Mouse (Mus musculus): ENCODE data around the gene Ssbp4.

The Ssbp4 gene

DNA sequence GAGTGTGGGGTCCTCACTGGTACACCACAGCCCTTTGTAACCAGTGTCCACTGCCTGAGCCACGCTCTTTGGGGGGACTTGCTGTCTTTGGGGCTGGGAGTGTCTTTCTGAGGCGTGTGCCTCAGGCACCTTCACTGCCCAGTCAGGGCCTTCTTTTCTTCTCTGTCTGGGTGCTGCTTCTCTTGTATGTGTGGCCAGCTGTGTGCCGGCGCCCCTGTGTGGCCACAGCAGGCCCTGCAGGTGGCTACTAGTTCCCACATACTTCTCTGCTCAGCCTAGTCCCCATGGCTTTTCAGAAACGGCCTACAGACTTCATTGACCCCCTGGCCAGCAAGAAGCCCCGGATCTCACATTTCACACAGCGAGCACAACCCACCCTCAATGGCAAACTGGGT, 23.4 kb downstream of the Ssbp4 start:
- DNase-seq: peak; percentile 64

DNA sequence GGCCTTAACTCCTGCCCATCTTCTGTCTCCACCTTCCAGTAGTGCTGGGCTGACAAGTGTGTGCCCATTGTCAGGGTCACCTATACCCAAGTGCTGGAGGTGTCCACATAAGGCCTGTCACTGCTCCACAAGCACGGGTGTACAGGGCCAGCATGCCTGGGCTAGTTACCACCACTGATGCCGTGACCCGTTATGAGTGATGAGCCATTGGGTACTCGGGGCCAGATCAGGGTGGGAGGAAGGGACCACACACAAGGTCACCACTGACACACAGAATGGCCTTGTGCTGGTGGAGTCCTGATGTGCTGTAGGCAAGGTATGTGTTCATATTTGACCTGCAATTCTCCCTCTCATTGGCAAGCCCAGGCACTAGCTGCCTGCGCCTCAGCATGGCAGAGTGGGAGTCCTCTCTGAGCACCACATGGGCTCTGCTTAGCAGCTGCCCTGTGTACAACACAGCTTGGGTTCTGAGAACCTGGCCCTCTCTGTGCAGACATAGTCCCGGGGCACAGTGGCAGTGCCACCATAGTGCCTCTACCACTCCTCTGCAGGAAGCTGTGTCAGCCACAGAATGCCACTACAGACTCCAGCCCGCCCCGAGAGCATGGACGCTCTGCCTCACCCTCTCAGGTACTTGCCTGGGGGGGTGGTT, 23.9 kb downstream of the Ssbp4 start:
- no peak for DNase-seq

DNA sequence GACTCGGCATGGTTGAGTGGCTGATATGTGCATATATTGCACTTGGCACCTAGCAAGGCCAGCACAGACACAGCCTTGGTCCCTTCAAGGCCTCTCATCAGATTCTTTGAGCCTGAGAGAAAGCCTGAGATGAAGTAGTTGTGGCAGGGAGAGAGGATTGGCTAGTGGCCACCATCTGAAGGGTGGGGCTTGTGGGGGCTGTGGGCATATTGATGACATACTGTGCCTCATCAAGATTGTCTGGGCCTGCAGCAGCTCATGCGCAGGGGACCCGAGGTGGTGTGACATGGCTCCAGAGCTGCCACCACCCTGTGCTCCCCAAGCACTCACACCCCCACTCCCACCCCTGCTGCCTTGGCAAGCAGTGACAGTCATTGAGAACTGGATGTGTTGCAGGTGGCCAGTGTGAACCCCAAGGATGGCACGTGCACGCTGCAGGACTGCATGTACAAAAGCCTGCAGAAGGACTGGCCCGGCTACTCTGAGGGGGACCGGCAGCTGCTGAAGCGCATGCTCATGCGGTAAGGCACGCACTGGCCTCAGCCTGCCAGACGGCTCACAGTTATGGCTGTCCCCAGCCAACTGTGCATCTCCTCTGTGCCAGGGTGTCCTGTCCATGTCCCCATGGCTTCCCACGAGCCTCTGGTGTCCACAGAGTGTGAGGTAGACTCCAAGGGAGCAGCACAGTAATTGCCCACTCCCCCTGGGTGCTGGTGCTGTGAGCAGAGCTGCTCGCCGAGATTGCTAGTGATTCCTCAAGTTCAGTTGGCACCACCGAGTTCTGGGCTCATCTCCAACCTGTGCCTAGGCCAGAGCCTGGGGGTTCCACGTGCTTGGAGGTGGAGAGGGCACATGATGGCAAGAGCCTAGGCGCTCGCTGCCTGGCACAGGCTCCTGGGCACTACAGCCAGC, 24.9 kb downstream of the Ssbp4 start:
- DNase-seq: no peak

DNA sequence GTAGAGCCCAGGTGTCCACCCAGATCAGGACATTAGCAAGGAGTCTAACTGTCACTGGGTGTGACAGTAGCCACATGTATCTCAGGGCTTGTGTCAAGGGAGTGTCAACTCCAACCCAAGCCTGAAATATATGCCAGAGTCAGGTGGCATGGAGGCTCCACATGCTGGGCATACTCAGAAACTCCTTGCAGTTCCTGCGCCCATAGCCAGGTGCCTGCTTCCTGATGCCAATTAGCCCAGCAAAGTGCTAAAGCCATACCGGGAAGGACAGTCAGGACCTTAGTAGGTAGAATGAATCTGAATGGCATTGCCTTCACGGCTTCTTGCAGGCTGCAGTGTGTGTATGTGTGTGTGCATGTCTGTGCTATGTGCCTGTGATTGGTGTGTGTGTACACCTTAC, 31.5 kb downstream of the Ssbp4 start:
- DNase-seq: no peak

DNA sequence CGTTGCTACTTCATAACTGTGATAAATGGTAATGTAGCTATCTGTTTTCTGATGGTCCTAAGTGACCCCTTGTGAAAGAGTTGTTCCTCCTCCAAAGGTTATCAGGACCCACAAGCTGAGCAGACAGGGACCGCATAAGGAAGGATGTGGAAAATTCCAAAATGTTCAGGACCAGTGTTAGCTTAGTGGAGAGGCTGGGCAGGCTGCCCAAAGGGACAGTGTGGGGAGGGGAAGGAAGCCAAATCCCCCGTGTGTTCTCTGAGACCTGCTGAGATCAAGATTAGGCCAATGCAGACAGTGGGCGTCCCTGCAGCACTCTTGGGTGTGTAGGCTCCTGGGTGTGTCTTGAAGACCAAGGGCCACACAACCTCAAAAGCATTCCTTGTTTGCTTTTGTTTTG, 33.8 kb downstream of the Ssbp4 start:
- no peak for DNase-seq

DNA sequence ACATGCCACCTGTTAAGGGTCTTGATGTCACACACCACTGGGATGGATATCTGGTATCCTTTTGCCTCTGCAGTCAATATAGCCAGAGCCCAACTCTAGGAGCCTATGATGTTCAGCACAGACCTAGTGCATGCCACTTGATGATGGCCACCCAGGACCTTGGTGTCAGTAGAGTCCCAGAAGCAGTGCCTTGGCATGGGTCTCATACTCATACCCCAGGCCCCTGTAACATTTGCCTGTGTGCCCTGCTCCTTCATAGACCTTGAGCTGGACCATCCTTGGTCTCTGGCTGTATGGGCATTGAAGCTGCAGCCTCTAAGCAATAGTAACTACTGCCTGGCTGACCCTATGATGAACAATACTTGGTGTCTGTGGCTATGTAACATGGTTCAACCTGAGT, 34.4 kb downstream of the Ssbp4 start:
- DNase-seq: no peak

DNA sequence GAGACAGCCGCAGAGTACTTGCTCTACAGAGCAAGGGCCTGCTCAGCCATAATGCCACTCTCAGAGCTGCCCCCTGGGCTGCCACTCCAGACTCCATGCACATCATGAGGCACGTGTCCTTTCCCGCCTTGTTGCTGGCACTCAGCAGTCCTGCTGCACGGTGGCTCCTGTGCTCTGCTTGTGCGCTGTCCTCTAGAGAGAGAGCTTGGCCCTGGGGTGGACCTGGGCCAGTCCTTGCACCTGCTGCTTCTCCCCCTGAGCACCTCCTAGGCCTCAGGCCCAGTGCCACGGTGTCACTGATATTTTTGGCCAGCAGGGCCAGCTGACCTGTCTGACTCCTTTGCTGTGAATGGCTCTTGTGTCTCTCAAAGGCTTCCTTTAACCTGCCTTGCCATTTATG, 37.7 kb downstream of the Ssbp4 start:
- DNase-seq: no peak

DNA sequence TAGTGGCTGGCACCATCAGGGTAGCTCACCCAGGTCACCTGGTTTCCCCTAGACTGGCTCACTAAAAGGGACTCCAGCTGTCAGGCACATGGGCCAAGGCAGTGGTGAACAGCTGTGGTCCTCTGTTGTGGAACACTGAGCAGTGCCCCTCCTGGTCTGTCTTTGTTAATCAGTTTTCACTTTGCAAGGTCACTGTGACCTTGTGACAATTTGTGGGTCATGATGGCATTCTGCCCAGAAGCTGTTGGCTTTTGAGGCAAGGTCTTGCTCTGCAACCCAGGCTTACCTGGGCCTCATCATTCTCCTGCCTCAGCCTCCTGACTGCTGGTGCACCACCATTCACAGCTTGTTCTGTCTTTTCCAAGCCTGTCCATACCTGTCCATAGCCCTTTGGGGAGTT, 38.3 kb downstream of the Ssbp4 start:
- no peak for DNase-seq

DNA sequence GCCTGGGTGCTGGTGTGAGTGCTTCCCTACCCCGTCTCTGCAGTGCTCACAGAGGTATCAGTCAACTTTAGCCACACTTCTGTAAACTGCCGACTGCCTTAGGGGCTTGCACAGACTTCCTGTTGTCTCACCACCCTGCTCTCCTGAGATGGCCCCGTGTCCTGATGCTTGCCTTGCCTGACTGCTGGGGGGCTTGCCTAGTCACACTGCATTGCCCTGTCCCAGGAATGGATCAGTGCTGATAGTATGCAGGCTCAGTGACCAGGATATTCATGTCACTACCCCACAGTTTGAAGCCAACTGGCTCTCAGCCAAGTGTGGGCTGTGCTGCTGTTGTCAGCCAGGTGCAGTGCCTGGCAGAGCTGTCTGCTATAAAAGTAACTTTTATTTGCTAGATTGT, 43.1 kb downstream of the Ssbp4 start:
- no peak for DNase-seq

DNA sequence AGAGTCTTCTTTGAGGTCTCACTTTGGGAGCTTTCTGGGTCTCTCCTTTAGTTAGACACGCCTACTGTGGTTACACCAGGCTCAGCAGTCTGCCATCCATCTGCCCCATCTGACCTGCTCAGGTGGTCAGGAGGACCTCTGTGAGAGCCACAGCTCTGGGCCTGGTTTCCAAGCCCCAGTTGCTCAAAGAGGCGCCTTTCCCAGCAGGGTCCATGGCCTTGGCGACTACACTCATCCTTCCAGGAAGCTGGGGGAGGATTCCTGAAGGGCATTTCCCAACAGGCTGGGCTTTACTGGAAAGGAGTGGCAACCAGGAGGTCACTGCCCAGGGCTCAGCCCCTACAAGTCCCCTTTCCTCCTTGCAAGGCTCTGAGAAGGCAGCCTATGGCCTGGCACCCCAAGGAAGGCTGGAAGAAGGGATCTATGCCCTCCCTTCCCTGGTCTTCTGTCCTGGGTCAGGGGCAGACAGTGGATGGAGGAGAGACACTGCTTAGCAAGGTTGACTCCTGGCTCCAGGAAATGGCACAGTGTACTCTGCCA, 43.9 kb downstream of the Ssbp4 start:
- DNase-seq: no peak

DNA sequence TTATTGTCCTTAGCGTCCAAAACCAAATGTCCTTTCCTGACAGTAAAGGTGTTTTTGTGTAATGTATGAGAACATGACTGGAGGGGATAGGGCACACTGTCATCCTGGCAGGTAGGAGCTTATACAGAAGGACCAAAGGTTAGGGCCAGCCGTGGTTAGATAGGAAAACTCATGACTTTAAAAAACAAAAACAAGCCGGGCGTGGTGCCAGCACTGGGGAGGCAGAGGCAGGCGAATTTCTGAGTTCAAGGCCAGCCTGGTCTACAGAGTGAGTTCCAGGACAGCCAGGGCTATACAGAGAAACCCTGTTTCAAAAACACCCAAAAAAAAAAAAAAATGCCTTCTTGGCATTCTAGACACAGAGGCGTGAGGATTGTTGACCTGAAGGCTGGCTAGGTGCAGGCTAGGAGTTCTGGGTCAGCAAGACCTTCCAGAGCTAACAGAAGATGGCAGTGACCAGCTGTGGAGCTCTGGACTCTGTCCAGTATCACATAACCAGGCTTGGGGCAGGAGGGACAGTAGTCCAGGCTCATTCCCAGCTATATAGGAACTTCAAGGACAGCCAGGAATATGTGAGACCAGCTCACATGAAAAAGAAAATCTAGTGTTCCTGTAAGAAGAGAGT, 44.8 kb downstream of the Ssbp4 start:
- DNase-seq: no peak

DNA sequence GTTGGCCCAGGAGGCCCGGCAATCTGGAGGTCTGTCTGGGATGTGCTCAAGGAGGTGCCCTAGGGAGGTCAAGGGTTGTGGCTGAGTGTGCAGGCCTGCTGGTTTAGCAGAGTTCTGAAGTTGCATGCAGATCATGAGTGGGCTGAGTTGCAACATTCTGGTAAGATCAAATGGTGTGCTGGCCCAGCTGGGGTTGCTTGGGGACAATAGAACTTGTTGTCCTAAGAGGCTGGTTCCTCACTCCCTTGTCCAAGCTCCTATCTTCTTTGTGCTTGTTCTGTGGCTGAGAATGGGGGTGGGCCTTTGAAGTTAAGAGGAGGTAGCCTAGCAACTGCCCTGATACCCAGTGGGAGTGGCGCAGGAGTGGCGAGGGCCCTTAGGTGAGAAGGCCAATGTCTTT, 45.9 kb downstream of the Ssbp4 start:
- no peak for DNase-seq

DNA sequence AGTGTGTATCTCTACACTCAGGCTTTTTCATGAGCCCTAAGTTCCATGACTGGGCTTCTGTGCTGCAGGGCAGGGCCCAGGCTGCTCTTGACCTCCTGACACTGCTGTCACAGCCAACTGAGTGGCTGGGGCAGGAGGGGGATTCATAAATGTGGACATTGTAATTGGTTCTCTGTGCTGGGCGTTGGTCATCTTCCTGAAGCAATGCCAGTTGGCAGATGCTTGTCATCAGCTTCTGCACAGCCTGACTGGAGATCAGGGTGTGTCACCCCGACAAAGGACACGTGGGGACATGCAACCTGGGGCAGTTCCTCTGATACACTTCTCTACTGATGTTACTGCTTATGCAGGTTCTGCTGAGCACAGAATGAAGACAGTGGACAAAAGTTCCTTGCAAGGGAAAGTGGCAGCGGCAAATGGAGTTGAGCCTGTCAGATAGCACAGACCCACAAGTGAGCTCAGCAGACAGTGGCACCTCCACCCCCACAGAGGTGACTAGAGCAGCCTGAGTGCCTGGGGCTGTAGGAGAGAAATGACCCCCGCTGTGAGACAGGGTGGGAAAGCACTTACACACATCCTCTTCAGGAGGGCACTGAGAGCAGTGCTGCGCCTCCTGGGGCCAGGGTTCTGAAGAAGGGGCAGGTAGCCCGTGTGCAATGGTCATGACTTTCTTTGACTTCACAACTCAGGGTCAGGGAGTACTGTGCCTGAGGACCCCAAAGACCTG, 46.7 kb downstream of the Ssbp4 start:
- DNase-seq: no peak

DNA sequence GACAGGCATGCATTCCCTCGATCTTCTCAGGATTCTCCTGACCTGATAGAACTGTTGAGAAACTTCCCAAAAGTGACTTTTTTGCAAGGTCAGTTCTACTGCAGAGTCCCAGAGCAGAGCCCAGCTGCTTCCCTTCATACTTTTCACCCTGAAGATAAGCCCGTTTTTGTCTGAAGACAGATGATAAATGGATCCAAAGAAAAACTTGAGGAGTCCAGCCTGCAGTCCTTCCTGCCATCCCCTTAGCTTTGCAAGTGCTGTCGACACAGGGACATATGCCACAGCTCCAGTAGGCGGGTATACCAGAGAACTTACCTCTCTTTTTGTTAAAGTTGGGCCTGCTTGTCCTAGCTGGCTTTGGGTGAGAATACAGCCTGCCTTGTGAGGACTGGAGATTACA, 47.3 kb downstream of the Ssbp4 start:
- no peak for DNase-seq

DNA sequence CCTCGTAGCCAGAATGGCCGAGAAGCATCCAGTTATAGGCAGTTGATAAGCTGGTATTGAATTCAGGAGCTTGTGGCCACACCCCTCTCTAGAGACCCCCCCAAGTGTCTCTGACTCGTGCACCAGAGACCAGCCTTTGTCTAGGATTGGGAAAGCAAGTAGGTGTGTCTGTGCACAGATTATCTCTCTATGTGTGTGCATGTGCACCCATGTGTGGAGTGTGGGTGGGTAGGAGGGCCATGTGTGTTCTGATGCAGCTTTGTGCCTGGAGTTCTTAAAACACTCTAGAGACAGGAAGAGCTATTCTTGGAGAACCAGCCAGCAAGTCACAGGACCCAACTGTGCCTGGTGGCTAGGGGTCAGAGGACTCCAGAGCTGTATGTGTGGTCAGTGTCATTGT, 48.1 kb downstream of the Ssbp4 start:
- no peak for DNase-seq

DNA sequence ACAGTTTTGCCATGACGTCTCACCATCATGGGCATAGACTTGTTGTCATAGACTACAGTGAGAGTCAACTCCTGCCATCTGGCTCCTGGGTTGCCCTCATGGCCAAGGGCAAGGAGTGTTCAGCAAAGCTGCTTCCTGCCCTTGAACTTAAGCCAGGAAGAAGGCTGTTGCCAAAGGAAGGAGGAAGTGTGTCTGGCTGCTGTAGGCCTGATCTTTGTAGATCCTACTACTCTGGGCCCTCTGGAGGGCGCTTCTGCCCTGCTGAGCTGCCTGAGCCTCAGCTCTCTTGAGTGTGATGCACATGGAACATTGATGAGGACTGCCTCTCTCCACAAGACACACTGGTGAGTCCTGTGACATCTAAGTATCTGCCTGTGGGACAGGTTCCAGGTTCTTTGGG, 48.6 kb downstream of the Ssbp4 start:
- no peak for DNase-seq

DNA sequence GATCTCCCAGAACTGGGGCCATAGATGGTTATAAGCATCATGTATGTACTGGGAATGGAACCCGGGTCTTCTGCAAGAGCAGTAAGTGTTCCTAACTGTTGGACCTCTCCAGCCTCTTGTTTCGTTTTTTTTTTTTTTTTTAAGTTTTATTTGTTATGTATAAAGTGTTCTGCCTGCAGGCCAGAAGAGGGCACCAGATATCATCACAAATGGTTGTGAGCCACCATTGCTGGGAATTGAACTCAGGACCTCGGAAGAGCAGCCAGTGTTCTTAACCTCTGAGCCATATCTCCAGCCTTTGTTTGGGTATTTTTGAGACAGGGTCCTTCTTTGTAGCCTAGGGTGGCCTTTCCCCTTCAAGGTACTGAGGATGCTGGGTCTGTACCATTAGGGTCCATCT, 49.7 kb downstream of the Ssbp4 start:
- no peak for DNase-seq

DNA sequence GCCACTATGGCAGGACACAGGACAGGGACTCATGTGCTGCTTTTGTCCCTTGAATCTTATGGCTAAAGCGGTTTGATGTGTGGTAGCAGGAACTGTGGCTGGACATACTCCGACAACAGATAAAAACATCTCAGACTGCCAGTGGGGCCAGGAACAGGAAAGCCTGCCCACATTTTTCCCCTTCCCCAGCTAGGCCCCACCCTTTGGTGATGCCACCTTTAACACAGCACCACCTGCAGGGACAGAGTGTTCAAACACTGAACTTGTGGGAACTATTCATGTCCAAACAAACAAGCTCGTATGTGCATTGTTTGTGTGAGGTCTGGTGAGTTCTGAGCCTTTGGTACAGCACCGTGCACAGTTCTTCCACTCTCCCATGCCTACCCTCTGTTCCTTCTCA, 50.3 kb downstream of the Ssbp4 start:
- no peak for DNase-seq

DNA sequence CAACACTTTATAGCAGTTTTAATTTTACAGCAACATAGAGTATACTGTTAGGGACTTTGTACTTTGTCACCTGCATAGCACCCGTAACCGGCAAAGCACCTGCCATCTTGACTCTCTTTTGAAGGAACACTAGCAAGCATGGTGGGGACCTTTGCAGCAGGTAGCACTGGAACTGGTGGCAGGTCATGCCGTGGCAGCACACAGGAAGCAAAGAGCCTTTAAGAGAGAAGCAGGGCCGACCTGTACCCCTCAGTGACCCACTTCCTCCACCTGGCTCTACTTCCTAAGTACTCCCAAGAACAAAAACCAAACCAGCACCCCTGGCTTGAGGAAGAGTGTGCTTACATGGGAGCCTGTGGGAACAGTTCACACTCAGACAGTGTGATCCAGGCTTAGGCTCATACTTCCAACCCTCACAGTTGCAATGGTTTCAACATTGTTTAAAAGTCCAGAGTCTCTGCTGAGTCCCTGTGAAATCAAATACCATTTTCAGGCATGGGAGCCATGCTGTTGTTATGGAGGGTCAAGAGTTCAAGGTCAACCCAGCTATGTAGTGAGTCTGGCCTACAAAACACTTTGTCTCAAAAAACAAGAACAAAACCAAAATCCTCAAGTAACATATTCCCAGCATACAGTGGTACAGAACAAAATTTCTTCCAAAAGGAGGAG, 53.5 kb downstream of the Ssbp4 start:
- no peak for DNase-seq

DNA sequence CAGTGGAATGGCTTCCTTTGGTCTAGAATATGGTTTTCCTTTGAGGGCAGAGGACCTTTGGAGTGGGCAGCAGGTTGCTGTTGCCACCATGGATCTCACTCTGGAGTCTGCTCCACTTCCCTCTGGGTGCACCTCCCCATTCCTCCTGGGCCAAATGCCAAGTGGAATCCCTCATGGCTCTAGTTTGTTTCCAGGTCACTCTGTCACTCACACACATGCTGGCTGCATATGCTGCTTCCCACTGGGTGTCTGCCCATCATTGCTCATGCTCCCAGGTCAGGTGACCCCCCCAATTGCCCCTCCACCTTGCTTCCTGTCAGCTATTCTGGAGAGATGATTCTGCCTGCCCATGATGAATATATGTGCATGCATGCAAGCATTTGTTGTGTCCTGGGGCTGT, 54.9 kb downstream of the Ssbp4 start:
- DNase-seq: no peak

DNA sequence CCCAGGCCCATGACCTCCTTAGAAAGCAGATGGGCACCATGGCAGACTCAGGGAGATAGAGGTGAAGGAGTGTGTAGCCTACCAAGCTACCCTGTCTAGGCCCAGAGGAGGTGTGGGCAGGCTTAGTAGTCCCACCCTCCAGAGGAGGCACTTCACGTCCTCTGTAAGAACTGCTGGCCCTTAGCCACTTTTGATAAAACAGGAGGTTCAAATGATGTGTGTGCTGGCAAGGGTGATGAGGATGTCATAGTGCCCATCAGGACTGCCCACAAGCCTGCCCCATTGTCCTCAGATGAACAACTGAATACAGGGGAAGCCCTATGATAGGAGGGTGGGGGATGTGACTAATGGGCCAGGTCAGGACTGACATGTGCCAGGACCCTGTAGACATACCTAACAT, 55.8 kb downstream of the Ssbp4 start:
- no peak for DNase-seq

DNA sequence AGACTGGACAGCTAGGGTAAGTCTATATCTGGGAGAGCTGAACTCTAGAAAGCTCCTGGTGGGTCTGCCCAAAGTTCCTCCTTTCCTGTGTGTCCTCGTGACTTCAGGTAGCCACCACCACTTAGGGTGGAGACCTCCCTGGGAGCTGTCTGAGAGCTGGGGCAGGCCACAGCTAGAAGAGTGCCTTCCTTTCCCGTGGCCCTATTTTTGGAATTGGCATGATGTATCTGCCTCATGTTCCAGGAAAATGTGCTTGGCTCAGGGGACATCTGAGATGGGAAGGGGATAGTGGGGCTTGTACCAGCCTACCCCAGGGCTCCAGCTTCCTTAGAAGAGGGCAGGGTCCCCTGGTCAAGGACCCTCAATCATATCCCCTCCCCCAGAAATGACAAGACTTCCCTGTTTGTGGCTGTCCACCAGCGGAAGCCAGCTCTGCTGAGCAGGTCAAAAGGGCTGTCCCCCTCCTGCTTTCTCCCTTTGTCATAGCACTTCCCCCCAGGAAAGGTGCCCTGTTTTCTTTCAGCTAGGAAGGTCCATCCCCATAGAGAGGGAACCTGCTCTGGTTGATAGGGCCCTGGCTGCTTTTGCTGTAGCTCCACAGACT, 57.0 kb downstream of the Ssbp4 start:
- no peak for DNase-seq

Data from embryo, embryonic 11 days (tissue).